Mouse (Mus musculus) T-helper 2 cell (primary cell): Measurements from ENCODE around the gene Slc4a1.
"Not testable (repeated sequence)": the region's sequence is repeated elsewhere in the genome, so short reads cannot be mapped to it uniquely, and the experiment has no call there.

Source experiments
- in situ Hi-C: fragments of 300-600 bp; cut with MboI, MseI; formaldehyde crosslinking; loops from one replicate; pipeline ENCODE4 v1.15.1; 2025; ENCODE audit warnings: high pct_unique_total_duplicates

Gene Slc4a1

GRCm38 (mm10) chr11:102366103-102366502, at the start of gene Slc4a1:
TSS of gene Slc4a1 (minus strand) at chr11:102366203.
- in situ Hi-C loops, result not testable (repeated sequence)

- in situ Hi-C loops, result no loop called here
These were observed 49.2 kb upstream of the Slc4a1 start for GRCm38 (mm10) chr11:102415034-102415802.

DNA sequence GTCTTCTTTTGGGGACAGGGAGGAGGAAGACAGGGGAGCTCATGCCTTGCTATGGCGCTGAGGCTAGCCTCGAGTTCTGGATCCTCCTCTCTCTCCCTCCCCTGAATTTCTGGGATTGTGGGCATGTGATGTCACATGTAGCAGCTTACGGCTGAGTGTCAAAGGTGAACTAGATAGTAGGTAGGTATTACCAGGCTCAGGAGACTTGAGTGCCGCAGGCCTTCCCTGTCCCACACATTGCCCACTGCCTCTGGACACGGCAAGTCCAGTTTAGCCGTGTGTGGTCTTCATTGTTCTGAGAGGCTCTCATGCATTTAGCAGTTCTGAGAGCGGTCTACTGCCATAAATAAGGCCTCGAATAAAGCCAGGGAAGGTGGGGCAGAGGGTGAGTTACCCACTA, 47.1 kb upstream of the Slc4a1 start:
- in situ Hi-C loops, result no loop called here

- in situ Hi-C loops, result no loop called here
These were observed 45.7 kb upstream of the Slc4a1 start for GRCm38 (mm10) chr11:102411704-102412103.

DNA sequence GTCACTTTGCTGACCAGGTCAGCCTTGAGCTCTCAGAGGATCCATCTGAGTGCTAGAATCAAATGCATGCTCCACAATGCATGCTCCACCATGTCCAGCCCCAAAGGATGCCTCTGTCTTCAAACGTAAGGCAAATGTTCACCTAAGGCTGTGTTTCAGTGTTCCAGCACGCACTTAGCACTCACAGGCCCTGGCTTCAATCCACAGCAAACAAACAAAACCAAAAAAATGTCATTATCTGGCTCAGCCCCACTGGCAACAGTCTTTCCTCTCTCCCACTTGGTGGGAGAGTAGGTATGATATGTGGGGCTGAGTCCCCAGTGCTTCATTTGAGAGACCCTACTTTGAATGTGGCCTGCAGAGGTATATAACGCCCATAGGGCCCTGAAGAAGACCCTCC, 45.1 kb upstream of the Slc4a1 start:
- in situ Hi-C loops, result no loop called here

DNA sequence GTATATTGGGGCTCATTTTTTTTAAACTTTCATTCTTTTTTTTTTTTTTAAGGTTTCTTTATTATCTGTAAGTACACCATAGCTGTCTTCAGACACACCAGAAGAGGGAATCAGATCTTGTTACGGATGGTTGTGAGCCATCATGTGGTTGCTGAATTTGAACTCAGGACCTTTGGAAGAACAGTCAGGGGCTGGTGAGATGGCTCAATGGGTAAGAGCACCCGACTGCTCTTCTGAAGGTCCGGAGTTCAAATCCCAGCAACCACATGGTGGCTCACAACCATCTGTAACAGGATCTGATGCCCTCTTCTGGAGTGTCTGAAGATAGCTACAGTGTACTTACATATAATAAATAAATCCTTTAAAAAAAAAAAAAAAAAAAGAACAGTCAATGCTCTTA, 44.3 kb upstream of the Slc4a1 start:
- in situ Hi-C loops, result not testable (repeated sequence)

GRCm38 (mm10) chr11:102409795-102410330, 43.9 kb upstream of the Slc4a1 start:
- in situ Hi-C loops, result loop anchor here (10.0 kb wide), 1 partner anchor 1295 kb away; the partner anchor contains the start of genes Retreg3 and Tubg1

DNA sequence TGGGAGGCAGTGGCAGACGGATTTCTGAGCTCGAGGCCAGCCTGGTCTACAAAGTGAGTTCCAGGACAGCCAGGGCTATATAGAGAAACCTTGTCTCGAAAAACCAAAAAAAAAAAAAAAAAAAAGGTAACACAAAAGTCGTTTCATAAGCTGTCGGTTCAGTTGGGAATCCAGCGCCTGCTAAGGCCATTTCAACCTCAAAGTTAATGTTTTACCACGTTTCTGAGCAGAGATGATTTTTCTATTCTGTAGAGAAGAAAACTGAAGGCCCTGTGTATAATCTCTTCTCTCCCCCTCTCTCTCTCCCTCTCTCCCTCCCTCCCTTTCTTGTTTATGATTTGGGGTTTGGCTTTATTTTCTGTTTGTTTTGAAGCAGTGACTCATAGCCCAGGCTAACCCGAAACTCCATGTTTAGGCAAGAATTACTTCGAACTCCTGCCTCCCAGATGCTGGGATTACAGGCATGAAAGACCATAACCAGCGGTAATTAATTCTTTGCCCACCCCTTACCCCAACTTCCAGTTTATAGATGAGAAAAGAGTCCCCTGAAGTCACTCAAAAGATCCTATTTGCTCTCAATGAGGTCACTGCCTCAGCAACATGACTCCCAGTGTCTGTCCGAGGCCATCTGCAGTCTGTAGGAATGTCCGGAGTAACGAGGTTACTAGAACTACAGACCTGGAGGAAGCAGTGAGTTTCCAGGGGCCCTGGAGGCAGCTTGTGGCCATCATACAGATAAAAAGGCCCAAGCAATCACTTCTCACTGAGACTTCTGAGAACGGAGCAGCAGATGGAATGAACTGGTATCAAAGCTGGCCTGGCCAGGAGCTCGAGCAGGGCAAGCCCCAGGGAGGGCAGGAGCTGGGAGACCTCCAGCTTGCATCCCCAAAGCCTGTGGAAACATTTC, 43.1 kb upstream of the Slc4a1 start:
- in situ Hi-C loops, result loop anchor here (10.0 kb wide), 1 partner anchor 1294 kb away; the partner anchor contains the start of genes Retreg3 and Tubg1

DNA sequence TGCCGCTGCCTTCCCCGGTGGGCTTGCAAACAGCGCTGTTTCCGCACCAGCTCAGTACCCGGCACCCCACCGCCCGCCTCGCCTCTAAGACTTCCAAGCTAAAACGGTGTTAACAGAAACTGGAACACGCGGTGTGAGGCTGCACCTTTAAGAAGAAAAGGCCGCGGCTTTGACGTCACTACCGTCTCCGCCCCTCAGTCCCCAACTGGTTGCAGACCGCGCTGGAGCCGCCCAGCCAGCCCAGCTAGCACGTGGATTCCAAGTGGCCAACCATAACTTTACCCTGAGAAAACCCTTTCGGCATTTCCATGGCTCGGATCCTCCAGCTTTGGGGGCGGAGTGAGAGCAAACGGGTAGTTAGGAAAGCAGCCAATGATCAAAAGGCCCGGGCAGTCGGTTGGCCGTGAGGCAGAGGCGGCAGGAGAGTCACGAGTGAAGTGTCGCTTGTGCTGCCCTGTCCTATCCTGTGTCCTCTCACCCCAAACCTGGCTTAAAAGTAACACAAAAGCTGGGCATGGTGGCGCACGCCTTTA, 42.4 kb upstream of the Slc4a1 start:
- in situ Hi-C loops, result loop anchor here (10.0 kb wide), 1 partner anchor 1294 kb away; the partner anchor contains the start of genes Retreg3 and Tubg1

DNA sequence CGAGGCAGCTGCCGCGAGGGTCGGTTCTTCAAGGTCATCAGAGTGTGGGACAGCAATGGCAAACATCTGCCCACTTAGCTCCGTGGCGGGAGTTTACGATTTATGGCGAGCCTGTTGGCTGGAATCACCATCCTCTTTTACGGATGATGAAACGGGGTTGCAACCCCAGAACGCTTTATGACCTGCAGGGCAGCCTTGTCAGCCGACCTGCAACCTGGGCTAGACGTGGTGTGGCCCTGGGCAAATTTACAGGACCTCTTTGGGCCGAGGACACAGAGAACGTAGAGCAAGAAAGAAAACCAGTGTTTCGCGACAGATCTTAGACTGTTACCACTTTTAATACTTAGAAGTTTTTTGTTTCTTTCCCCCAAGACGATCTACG, 41.8 kb upstream of the Slc4a1 start, which contains the start of gene Slc25a39:
Gene Slc25a39, minus strand, starts transcription at position 113 of the 382 bp plus-strand sequence.
- in situ Hi-C loops, result loop anchor here (10.0 kb wide), 1 partner anchor 1293 kb away; the partner anchor contains the start of genes Retreg3 and Tubg1

DNA sequence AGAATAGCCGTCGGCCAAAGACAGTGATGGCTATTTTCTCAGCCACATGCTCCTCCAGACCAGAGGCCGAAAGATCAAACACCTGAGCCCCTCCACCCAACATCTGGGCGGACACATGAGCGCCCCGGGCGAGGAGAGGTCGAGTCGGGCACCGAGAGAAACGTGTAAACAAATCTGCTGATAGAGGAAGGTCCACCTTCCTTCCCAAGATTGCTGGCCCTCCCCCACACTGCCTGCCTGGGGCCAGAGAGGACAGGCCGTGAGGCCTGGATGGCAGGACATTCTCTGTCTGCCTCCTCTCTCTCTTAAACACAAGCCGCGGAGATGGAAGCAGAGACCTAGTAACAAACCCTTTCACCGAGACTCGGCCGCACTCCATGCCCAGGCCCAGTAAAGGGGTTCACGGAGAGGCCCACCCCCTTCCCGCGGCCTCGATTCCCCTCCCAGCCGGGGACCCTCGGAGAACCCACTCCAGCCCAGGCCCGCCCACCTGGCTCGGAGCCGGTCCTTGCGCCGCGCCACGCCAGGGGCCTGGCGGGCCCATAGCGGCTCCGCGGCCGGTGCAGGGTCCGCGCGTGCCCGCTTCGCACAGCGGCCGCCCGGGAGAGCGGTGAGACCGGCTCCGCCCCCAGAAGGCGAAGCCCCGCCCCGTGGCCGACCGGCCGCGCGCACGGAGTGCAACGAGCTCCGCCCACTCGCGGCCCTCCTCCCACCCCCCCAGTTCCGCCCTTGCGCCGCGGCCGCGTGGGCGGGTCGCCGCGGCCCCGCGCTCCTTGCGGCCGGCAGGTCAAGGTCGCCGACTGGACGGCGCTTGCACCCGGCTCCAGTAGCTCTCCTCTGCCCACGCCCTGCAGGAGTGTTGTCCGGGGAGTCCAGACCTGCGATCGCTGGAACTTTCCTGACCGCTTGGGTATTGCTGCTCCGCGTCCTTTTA, 41.2 kb upstream of the Slc4a1 start:
- in situ Hi-C loops, result loop anchor here (10.0 kb wide), 1 partner anchor 1292 kb away; the partner anchor contains the start of genes Retreg3 and Tubg1

- in situ Hi-C loops, result loop anchor here (10.0 kb wide), 1 partner anchor 1292 kb away; the partner anchor contains the start of genes Retreg3 and Tubg1
These were observed 40.4 kb upstream of the Slc4a1 start for GRCm38 (mm10) chr11:102406401-102406800.

DNA sequence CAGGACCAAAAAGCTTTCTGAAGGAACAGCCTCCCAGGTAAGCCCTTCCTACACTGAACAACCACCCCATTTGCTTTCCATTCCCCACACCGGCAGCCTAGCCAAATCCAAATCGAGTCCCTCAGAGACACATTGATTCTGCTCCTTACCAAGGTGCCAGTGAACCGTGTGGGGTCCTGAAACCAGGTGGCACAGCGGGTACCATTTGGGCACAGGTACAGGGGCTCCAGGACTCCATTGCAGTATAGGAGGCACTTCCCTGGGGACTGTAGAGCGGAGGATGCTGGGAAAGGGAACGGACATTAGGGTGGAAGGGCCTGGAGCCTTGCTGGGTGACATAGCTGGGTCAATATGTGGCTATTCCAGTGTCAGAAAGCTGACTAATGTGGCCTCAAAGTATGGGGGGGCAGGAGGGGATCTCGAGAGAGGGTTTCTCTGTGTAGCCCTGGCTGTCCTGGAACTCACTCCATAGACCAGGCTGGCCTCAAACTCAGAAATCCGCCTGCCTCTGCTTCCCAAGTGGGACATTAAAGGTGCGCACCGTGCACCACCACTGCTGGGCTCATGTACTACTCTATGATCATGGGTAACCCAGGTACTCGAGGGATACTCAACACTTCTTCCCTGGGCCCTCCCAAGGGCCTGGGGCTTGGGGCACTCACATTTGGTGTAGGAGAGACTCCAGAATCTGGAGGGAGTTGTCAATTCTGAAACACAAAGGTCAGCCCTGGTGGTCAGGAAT, 39.7 kb upstream of the Slc4a1 start:
- in situ Hi-C loops, result loop anchor here (10.0 kb wide), 1 partner anchor 1291 kb away; the partner anchor contains the start of genes Retreg3 and Tubg1

DNA sequence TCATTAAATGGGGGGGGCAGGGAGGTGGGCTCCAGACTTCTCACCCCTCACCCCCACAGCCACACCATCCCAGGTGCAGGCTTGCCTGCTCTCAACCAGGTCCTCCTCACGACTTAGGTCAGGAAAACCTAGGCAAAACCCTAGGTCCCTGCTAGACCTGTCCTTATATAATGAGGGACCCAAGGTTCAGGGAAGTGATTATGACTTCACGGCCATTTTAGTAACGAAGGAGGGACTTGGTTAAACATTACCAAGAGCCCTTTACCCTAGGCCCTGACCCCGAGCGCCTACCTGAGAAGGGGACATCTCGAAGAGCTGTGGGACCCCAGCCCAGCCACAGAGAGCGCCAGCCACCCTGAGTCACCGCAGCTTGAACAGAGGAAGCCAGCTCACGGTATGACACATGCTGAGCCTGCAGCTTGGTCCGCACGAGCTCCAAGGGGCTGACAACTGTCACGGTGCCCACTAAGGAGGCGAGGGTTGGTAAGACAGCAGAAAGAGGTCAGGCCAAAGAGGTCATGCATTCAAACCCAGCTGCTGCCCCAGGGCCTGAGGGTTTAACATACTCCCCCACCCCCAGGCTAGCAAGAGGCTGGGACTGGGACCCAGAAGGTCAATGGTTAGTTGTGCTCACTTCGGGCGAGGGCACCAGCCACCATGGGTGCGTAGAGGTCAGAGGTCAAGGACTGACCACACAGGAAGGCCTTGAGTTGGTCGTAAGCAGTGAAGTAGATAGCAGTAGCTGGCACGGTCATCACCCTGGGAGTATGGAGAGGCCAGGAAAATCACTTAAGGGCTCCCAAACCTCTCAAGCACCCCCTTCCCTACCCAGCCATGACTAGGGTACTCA, 38.4 kb upstream of the Slc4a1 start:
- in situ Hi-C loops, result loop anchor here (10.0 kb wide), 1 partner anchor 1290 kb away; the partner anchor contains the start of genes Retreg3 and Tubg1

DNA sequence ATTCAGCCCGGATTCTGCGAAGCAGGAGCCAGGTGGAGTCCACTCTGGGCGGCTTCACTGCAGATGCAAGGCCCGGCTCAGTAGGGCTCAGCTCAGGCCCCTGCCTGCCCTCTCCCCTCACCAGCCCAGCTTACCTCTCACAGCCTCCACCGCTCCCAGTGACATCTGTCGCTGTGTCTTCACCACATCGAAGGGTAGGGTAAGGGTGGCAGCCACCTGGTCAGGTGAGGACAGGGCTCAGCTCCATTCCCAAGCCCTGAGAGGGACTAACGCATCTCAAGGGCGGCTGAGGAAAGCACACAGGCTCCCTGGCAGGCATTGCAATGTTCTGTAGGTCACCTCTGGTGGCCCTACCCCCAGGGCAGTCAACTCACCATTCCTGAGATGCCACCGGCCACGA, 37.7 kb upstream of the Slc4a1 start:
- in situ Hi-C loops, result loop anchor here (10.0 kb wide), 1 partner anchor 1289 kb away; the partner anchor contains the start of genes Retreg3 and Tubg1

- in situ Hi-C loops, result loop anchor here (10.0 kb wide), 1 partner anchor 1287 kb away; the partner anchor contains the start of genes Retreg3 and Tubg1
These were observed 36.0 kb upstream of the Slc4a1 start for GRCm38 (mm10) chr11:102401898-102402500.

DNA sequence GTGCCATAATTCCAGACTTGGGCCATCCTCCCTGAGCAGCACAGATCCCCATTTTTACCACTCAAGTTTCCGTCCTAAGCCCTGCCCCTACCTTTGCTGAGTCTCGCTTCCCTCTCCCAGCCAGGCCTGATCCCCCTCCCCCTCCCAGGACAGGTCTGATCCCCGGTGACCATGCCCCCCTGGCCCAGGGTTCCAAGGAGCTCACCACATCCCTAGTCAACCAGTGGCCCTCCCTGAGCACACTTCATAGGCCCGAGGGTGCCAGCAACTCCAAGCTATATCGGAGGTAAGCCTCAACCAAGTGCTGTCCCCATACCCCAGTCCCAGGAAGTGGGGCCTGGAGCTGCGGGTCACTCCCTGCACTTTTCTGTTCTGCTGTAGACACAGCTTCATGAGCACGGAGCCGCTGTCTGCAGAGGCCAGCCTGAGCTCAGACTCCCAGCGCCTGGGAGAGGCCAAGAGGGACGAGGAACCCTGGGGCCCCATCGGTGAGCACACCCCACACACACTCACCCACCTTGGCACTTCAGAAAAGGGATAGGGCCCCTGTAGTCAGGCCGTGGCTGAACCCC, 34.6 kb upstream of the Slc4a1 start:
- in situ Hi-C loops, result loop anchor here (10.0 kb wide), 1 partner anchor 1286 kb away; the partner anchor contains the start of genes Retreg3 and Tubg1
